Mouse (Mus musculus): Measurements from ENCODE around the gene Trcg1. TPM values are rescaled to one million over a fixed set of nuclear protein-coding genes. Genes with fewer than 3 reads are reported as not detected.
A peak's percentile ranks its signal among the peaks of the same experiment; 100 is the strongest.
"Not testable (repeated sequence)": the region's sequence is repeated elsewhere in the genome, so short reads cannot be mapped to it uniquely, and the experiment has no call there.

The Trcg1 gene
- polyA plus RNA-seq, 1 experiment = not detected

- TF ChIP-seq CTCF (IDR thresholded peaks at IDR 0.05; ENCODE audit: insufficient read depth, low read depth, low read length) = no peak
- TF ChIP-seq POLR2A (IDR thresholded peaks at IDR 0.05; ENCODE audit: insufficient read depth, low read depth, low read length) = no peak
- 81% methylated on average over 5 of the region's 6 CpGs for WGBS
- peaks cover 4% of the 10 kb centered on the region; the same call in 1 of the 2 replicates for H3K4me1 ChIP-seq (ENCODE audit: control insufficient read depth, insufficient read depth, low read length)
- H3K4me3 ChIP-seq (ENCODE audit: insufficient read depth, low read depth, low read length) = no peak overlapping the region
- no peak overlapping the region for H3K27ac ChIP-seq (ENCODE audit: insufficient read depth, low read depth, low read length)
Measured at GRCm38 (mm10) chr9:57217220-57217619, 19.1 kb upstream of the Trcg1 start.

- Histone ChIP-seq H3K27ac (ENCODE audit: insufficient read depth, low read depth, low read length) (no peak overlapping the region), H3K4me1 (ENCODE audit: control insufficient read depth, insufficient read depth, low read length) (no peaks in the 10 kb centered on the region), H3K4me3 (ENCODE audit: insufficient read depth, low read depth, low read length) (no peak overlapping the region)
- 86% methylated on average over 5 of the region's 5 CpGs for WGBS
- TF ChIP-seq POLR2A (IDR thresholded peaks at IDR 0.05; ENCODE audit: insufficient read depth, low read depth, low read length) = no peak
- TF ChIP-seq CTCF (IDR thresholded peaks at IDR 0.05; ENCODE audit: insufficient read depth, low read depth, low read length) = no peak
Measured at GRCm38 (mm10) chr9:57218776-57219175, 17.6 kb upstream of the Trcg1 start.

GRCm38 (mm10) chr9:57219511-57219910, 16.8 kb upstream of the Trcg1 start:
- no peak for TF ChIP-seq POLR2A (IDR thresholded peaks at IDR 0.05; ENCODE audit: insufficient read depth, low read depth, low read length)
- no peak for TF ChIP-seq CTCF (IDR thresholded peaks at IDR 0.05; ENCODE audit: insufficient read depth, low read depth, low read length)
- no peak overlapping the region for H3K4me3 ChIP-seq (ENCODE audit: insufficient read depth, low read depth, low read length)
- 100% methylated on average over 1 of the region's 1 CpGs for WGBS
- H3K4me1 ChIP-seq (ENCODE audit: control insufficient read depth, insufficient read depth, low read length) = no peaks in the 10 kb centered on the region
- no peak overlapping the region for H3K27ac ChIP-seq (ENCODE audit: insufficient read depth, low read depth, low read length)

- H3K4me1 ChIP-seq (ENCODE audit: control insufficient read depth, insufficient read depth, low read length) = no peaks in the 10 kb centered on the region
- H3K4me3 ChIP-seq (ENCODE audit: insufficient read depth, low read depth, low read length) = no peak overlapping the region
- H3K27ac ChIP-seq (ENCODE audit: insufficient read depth, low read depth, low read length) = no peak overlapping the region
- TF ChIP-seq CTCF (IDR thresholded peaks at IDR 0.05; ENCODE audit: insufficient read depth, low read depth, low read length) = 0 out of 2 replicates have a peak, but pooled peaks have one; percentile 11
- TF ChIP-seq POLR2A (IDR thresholded peaks at IDR 0.05; ENCODE audit: insufficient read depth, low read depth, low read length) = no peak
- 26% methylated on average over 6 of the region's 6 CpGs for WGBS
Measured at GRCm38 (mm10) chr9:57220356-57220755, 16.0 kb upstream of the Trcg1 start.

GRCm38 (mm10) chr9:57223341-57223740, 13.0 kb upstream of the Trcg1 start:
- TF ChIP-seq POLR2A (IDR thresholded peaks at IDR 0.05; ENCODE audit: insufficient read depth, low read depth, low read length) (no peak), CTCF (IDR thresholded peaks at IDR 0.05; ENCODE audit: insufficient read depth, low read depth, low read length) (no peak)
- Histone ChIP-seq H3K27ac (ENCODE audit: insufficient read depth, low read depth, low read length) (no peak overlapping the region), H3K4me1 (ENCODE audit: control insufficient read depth, insufficient read depth, low read length) (no peaks in the 10 kb centered on the region), H3K4me3 (ENCODE audit: insufficient read depth, low read depth, low read length) (no peak overlapping the region)

GRCm38 (mm10) chr9:57225780-57226627, 10.4 kb upstream of the Trcg1 start:
- H3K4me3 ChIP-seq (ENCODE audit: insufficient read depth, low read depth, low read length) = no peak overlapping the region
- no peak overlapping the region for H3K27ac ChIP-seq (ENCODE audit: insufficient read depth, low read depth, low read length)
- WGBS = 81% methylated on average over 13 of the region's 13 CpGs
- TF ChIP-seq CTCF (IDR thresholded peaks at IDR 0.05; ENCODE audit: insufficient read depth, low read depth, low read length) = no peak
- no peak for TF ChIP-seq POLR2A (IDR thresholded peaks at IDR 0.05; ENCODE audit: insufficient read depth, low read depth, low read length)
- H3K4me1 ChIP-seq (ENCODE audit: control insufficient read depth, insufficient read depth, low read length) = no peaks in the 10 kb centered on the region

- 90% methylated on average over 6 of the region's 6 CpGs for WGBS
- not testable (repeated sequence) for H3K4me1 ChIP-seq (ENCODE audit: control insufficient read depth, insufficient read depth, low read length); H3K27ac ChIP-seq (ENCODE audit: insufficient read depth, low read depth, low read length); H3K4me3 ChIP-seq (ENCODE audit: insufficient read depth, low read depth, low read length)
Measured at GRCm38 (mm10) chr9:57226628-57227122, 9.7 kb upstream of the Trcg1 start.

GRCm38 (mm10) chr9:57227203-57227602, 9.2 kb upstream of the Trcg1 start:
- Histone ChIP-seq H3K4me3 (ENCODE audit: insufficient read depth, low read depth, low read length) (no peak overlapping the region), H3K27ac (ENCODE audit: insufficient read depth, low read depth, low read length) (no peak overlapping the region), H3K4me1 (ENCODE audit: control insufficient read depth, insufficient read depth, low read length) (no peaks in the 10 kb centered on the region)
- WGBS = 75% methylated on average over 5 of the region's 5 CpGs
- no peak for TF ChIP-seq CTCF (IDR thresholded peaks at IDR 0.05; ENCODE audit: insufficient read depth, low read depth, low read length)
- no peak for TF ChIP-seq POLR2A (IDR thresholded peaks at IDR 0.05; ENCODE audit: insufficient read depth, low read depth, low read length)

GRCm38 (mm10) chr9:57228186-57228585, 8.2 kb upstream of the Trcg1 start:
- WGBS = 84% methylated on average over 4 of the region's 4 CpGs
- Histone ChIP-seq H3K27ac (ENCODE audit: insufficient read depth, low read depth, low read length) (no peak overlapping the region), H3K4me3 (ENCODE audit: insufficient read depth, low read depth, low read length) (no peak overlapping the region), H3K4me1 (ENCODE audit: control insufficient read depth, insufficient read depth, low read length) (no peaks in the 10 kb centered on the region)
- TF ChIP-seq POLR2A (IDR thresholded peaks at IDR 0.05; ENCODE audit: insufficient read depth, low read depth, low read length) = no peak
- TF ChIP-seq CTCF (IDR thresholded peaks at IDR 0.05; ENCODE audit: insufficient read depth, low read depth, low read length) = no peak

Measured in olfactory bulb, adult 2 months (tissue).